Mouse (Mus musculus) cerebellum, adult 2 months (tissue): ENCODE results near the gene Srp54c.
A peak's percentile ranks its signal among the peaks of the same experiment; 100 is the strongest.

Experiments used
- CTCF ChIP-seq: fragments of 200-500 bp; IDR thresholded peaks from 2 replicates; pipeline ENCODE4 v1.5.1; 2011; ENCODE audit warnings: low read depth, mild to moderate bottlenecking, control low read depth, low read length, moderate library complexity, borderline replicate concordance; ENCODE audit not compliant: insufficient read depth
- POLR2A ChIP-seq: fragments of 200-500 bp; IDR thresholded peaks from 2 replicates; pipeline ENCODE4 v1.6.1; 2011; ENCODE audit warnings: low read length, control low read depth, borderline replicate concordance; ENCODE audit not compliant: insufficient read depth

- TF ChIP-seq POLR2A (peak; percentile 40; the same call in 1 of the 2 replicates), CTCF (no peak)
Observed at GRCm38 (mm10) chr12:55302485-55303441, 72.8 kb downstream of the Srp54c start, which contains the start of gene Ppp2r3c.
